Mouse (Mus musculus) liver, postnatal 0 days (tissue): ENCODE measurements around the gene Atxn1. TPM values are rescaled to one million over a fixed set of nuclear protein-coding genes. Genes with fewer than 3 reads are reported as not detected.

Source experiments
- ATAC-seq: fragments of 200-750 bp; cut with Nextera tagmentation; 2 replicates; pipeline ENCODE4 v1.8.0; 2017; ENCODE audit warnings: mild to moderate bottlenecking, moderate library complexity
- DNase-seq: peaks from one replicate; pipeline ENCODE4 v3.0.0-alpha.2; 2016
- H3K27ac ChIP-seq: fragments of 300-500 bp; sonication (generic); 2 replicates; pipeline ENCODE4 v1.5.1; 2014; ENCODE audit warnings: antibody characterized with exemption, moderate library complexity, mild to moderate bottlenecking, low read depth
- H3K27me3 ChIP-seq: fragments of 300-500 bp; sonication (generic); 2 replicates; pipeline ENCODE4 v1.6.1; 2014; ENCODE audit warnings: low read length, control low read depth, mixed read lengths; ENCODE audit not compliant: insufficient read depth
- H3K36me3 ChIP-seq: fragments of 300-500 bp; sonication (generic); replicated peaks from 2 replicates; pipeline ENCODE4 v1.6.1; 2014; ENCODE audit warnings: mild to moderate bottlenecking, control low read depth, low read length, moderate library complexity, mixed read lengths; ENCODE audit not compliant: insufficient read depth
- H3K4me1 ChIP-seq: fragments of 300-500 bp; sonication (generic); 2 replicates; pipeline ENCODE4 v1.6.1; 2014; ENCODE audit warnings: antibody characterized with exemption, mild to moderate bottlenecking, control low read depth; ENCODE audit not compliant: insufficient read depth
- H3K4me2 ChIP-seq: fragments of 300-500 bp; sonication (generic); 2 replicates; pipeline ENCODE4 v1.6.1; 2014; ENCODE audit warnings: low read depth, mild to moderate bottlenecking, low read length, moderate library complexity, mixed read lengths
- H3K4me3 ChIP-seq: fragments of 300-500 bp; sonication (generic); 2 replicates; pipeline ENCODE4 v1.5.1; 2014; ENCODE audit warnings: low read depth, low read length
- H3K9ac ChIP-seq: fragments of 300-500 bp; sonication (generic); replicated peaks from 2 replicates; pipeline ENCODE4 v1.6.1; 2014; ENCODE audit warnings: mild to moderate bottlenecking, moderate library complexity
- H3K9me3 ChIP-seq: fragments of 300-500 bp; sonication (generic); 2 replicates; pipeline ENCODE4 v1.6.1; 2016; ENCODE audit warnings: mild to moderate bottlenecking, control low read depth, low read length, mixed read lengths
- CTCF ChIP-seq: sonication (generic); IDR thresholded peaks from 2 replicates; pipeline ENCODE4 v1.5.1; 2016; ENCODE audit warnings: antibody characterized with exemption, low read depth
- EP300 ChIP-seq: IDR thresholded peaks from 2 replicates; pipeline ENCODE4 v1.6.1; 2016; ENCODE audit warnings: antibody characterized with exemption, low read depth, mild to moderate bottlenecking
- WGBS: fragments of 180-500 bp; shearing (Covaris S2); extraction: QIAGEN DNeasy Blood & Tissue Kit; methylation state at CpG from one replicate; pipeline ENCODE4 v1.1.7; 2014; ENCODE audit not compliant: insufficient replicate concordance; 5-methylcytosine and 5-hydroxymethylcytosine counted together
- polyA plus RNA-seq: library from polyadenylated mRNA; unstranded; fragments of >200 nt; fragmentation: Nextera tagmentation; extraction: Ambion mirVana; gene quantifications from 2 replicates; pipeline ENCODE4 v1.2.1, GENCODE M21; 2015

Atxn1 gene
- polyA plus RNA-seq, 1 experiment from 2014 or later = 4.4 TPM

DNA sequence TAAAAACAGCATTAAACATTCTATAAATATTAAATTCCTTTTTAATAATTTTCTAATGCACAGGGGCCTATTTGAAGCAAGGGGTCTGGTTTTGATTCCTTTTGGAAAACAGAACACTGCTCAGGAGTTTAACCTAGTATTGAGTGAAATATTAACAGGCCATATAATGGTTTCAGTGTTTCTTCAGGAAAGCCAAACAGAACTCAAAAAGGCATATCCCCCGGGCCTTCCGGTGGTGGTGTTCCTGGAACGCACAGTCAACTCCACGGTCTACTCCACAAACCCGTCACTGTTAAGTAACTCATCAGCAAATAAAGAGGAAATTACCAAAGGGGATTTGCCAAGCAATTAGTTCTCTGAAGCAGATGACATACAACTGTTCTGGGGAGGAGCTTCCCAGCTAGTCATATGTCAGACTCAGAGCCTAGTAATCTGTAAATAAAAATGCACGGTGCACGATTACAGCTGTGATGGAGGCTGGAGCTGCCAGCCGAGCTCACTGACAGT is 14.4 kb downstream of the Atxn1 start:
- ATAC-seq (peak; percentile 66), DNase-seq (no peak)
- Histone ChIP-seq H3K36me3 (0 out of 2 replicates have a peak, but pooled peaks cover 3% of the 10 kb centered on the region), H3K9ac (0 out of 2 replicates have a peak overlapping the region, but pooled peaks have one; percentile 11), H3K4me2 (peak overlapping the region; percentile 29; the same call in 1 of the 2 replicates), H3K27ac (peak overlapping the region; percentile 61), H3K4me3 (no peak overlapping the region), H3K4me1 (peaks cover 21% of the 10 kb centered on the region), H3K9me3 (no peaks in the 10 kb centered on the region), H3K27me3 (no peaks in the 10 kb centered on the region)
- WGBS = 53% methylated on average over 8 of the region's 8 CpGs
- TF ChIP-seq EP300 (no peak), CTCF (no peak)

GRCm38 (mm10) chr13:45946136-45946535 is 18.7 kb downstream of the Atxn1 start:
- Histone ChIP-seq H3K9me3 (no peaks in the 10 kb centered on the region), H3K36me3 (peaks cover 3% of the 10 kb centered on the region; the same call in 1 of the 2 replicates), H3K27me3 (no peaks in the 10 kb centered on the region), H3K27ac (no peak overlapping the region), H3K9ac (no peak overlapping the region), H3K4me2 (no peak overlapping the region), H3K4me1 (peaks cover 12% of the 10 kb centered on the region), H3K4me3 (no peak overlapping the region)
- no peak for TF ChIP-seq CTCF
- TF ChIP-seq EP300 = no peak
- ATAC-seq (no peak), DNase-seq (no peak)
- 89% methylated on average over 11 of the region's 11 CpGs for WGBS

- ATAC-seq (no peak; the same call in 1 of the 2 replicates), DNase-seq (no peak)
- WGBS = 83% methylated on average over 7 of the region's 7 CpGs
- Histone ChIP-seq H3K9ac (no peak overlapping the region), H3K27ac (no peak overlapping the region), H3K27me3 (no peaks in the 10 kb centered on the region), H3K36me3 (no peaks in the 10 kb centered on the region; the same call in none of the 2 replicates), H3K9me3 (no peaks in the 10 kb centered on the region), H3K4me1 (no peaks in the 10 kb centered on the region), H3K4me2 (no peak overlapping the region), H3K4me3 (no peak overlapping the region)
- no peak for TF ChIP-seq EP300
- TF ChIP-seq CTCF = no peak
Measured at GRCm38 (mm10) chr13:45942337-45942736, 22.5 kb downstream of the Atxn1 start.

DNA sequence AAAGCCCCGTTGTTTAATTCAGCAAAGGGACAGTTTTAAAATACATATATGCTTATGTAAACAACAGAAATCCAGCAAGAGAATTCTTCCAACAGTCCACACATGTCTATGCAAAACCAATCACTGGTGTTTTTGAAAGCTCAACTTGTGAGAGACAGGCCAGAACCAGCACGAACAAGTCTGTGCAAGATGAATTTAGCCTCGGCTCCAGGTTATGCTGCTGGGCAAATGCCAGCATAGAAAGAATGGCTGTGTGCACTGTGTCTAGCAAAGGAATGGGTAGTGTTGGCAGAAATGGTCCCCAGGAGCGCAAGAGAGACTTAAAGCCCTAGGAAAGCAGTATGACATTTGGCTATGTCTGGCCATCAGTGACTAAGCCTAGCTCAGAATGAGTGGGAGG is 24.1 kb downstream of the Atxn1 start:
- no peak overlapping the region for H3K4me2 ChIP-seq
- H3K4me1 ChIP-seq = no peaks in the 10 kb centered on the region
- 81% methylated on average over 4 of the region's 4 CpGs for WGBS

DNA sequence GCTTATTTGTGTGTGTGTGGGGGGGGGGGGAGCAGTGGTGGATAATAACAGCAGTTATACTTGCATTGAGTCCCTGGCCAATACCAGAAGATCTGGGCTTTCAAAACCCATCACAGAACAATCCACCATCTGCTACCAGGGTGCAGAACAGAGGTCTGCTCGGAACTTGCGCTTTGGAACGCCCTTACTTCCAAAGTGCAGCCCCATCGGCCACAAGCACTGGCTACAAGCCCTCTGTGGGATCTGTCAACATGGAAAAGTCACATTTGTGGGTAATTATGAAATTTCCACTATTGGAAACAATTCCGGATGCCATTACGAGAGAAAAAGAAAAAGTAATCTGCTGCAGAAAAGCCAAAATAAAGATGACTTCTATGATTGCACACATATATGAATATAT is 25.2 kb downstream of the Atxn1 start:
- Histone ChIP-seq H3K36me3 (no peaks in the 10 kb centered on the region; the same call in none of the 2 replicates), H3K4me2 (no peak overlapping the region), H3K9me3 (no peaks in the 10 kb centered on the region), H3K27me3 (no peaks in the 10 kb centered on the region), H3K4me3 (no peak overlapping the region), H3K4me1 (no peaks in the 10 kb centered on the region), H3K27ac (no peak overlapping the region), H3K9ac (no peak overlapping the region)
- 86% methylated on average over 6 of the region's 6 CpGs for WGBS
- DNase-seq = no peak
- no peak for ATAC-seq
- TF ChIP-seq EP300 = no peak
- no peak for TF ChIP-seq CTCF

More for the DNA sequence above, 24.1 kb downstream of the Atxn1 start:
- no peaks in the 10 kb centered on the region for H3K9me3 ChIP-seq
- no peak overlapping the region for H3K4me3 ChIP-seq
- TF ChIP-seq EP300 = no peak
- H3K9ac ChIP-seq = no peak overlapping the region
- H3K36me3 ChIP-seq = no peaks in the 10 kb centered on the region; the same call in none of the 2 replicates
- DNase-seq = no peak
- H3K27ac ChIP-seq = no peak overlapping the region
- no peak for ATAC-seq
- H3K27me3 ChIP-seq = no peaks in the 10 kb centered on the region

DNA sequence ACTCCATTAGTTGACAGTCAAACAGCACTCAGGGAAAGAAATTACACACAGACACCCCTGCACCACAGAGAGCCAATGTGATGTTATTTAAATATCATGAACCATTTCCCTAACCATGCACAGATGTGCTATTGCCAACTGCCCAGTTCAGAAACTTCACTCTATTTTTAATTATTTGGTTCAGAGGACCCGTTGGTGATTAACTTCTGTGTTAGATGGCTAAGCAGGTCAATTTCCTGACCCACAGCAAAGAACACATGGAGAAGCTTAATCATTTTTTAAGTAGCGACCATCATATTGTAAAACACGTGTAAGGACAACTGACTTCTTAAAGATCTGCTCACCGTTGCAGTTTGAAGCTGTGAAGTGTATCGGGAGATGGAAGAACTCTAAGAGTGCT is 26.7 kb downstream of the Atxn1 start:
- H3K4me3 ChIP-seq = no peak overlapping the region
- no peak for TF ChIP-seq CTCF
- TF ChIP-seq EP300 = no peak
- no peak overlapping the region for H3K9ac ChIP-seq
- H3K4me1 ChIP-seq = no peaks in the 10 kb centered on the region
- H3K27ac ChIP-seq = no peak overlapping the region
- no peaks in the 10 kb centered on the region for H3K27me3 ChIP-seq
- DNase-seq (no peak), ATAC-seq (no peak)
- H3K9me3 ChIP-seq = no peaks in the 10 kb centered on the region
- no peak overlapping the region for H3K4me2 ChIP-seq
- WGBS = 76% methylated on average over 5 of the region's 5 CpGs
- no peaks in the 10 kb centered on the region; the same call in none of the 2 replicates for H3K36me3 ChIP-seq

DNA sequence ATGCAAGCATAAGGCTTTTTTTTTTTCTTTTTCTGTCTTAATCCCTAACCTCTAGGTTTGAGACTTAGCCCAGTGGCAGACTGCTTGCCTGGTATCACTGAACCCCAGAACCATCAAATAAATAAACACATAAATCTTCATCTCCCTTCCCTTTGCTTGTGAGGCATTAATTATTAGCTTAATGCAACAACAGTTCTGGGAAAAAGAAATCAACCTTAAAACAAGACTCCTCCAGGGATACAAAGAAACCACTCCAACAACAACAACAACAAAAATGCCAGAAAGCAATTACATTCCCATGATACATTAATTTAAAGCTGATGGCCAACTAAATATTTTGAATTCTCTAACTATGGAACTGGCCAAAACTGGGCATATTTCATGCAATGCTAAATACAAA is 28.0 kb downstream of the Atxn1 start:
- no peak for TF ChIP-seq EP300
- no peak for TF ChIP-seq CTCF
- H3K4me1 ChIP-seq = no peaks in the 10 kb centered on the region
- H3K9me3 ChIP-seq = peaks cover 1% of the 10 kb centered on the region; the same call in 1 of the 2 replicates
- H3K9ac ChIP-seq = no peak overlapping the region
- DNase-seq = no peak
- no peak overlapping the region for H3K4me2 ChIP-seq
- H3K27me3 ChIP-seq = no peaks in the 10 kb centered on the region
- H3K27ac ChIP-seq = no peak overlapping the region
- H3K36me3 ChIP-seq = no peaks in the 10 kb centered on the region; the same call in none of the 2 replicates
- no peak for ATAC-seq
- H3K4me3 ChIP-seq = no peak overlapping the region
